Mouse (Mus musculus): ENCODE measurements around the gene Zdhhc1. TPM values are rescaled to one million over a fixed set of nuclear protein-coding genes. Genes with fewer than 3 reads are reported as not detected.

Zdhhc1 gene
- polyA plus RNA-seq, 1 experiment from 2014 or later: 15.0 TPM

- peak overlapping the region; percentile 52 for H3K9ac ChIP-seq (replicated peaks; ENCODE audit: low read length)
These were observed 19.4 kb upstream of the Zdhhc1 start for GRCm38 (mm10) chr8:105516018-105516645.

GRCm38 (mm10) chr8:105514656-105515055, 18.0 kb upstream of the Zdhhc1 start:
- ATAC-seq (replicated peaks; ENCODE audit: insufficient number of reproducible peaks, low FRiP score, low TSS enrichment, low read depth): no peak
- peaks cover 2% of the 10 kb centered on the region for H3K4me1 ChIP-seq (ENCODE audit: control insufficient read depth, insufficient read depth, low read length)
- WGBS: 82% methylated on average over 5 of the region's 5 CpGs

More at GRCm38 (mm10) chr8:105516018-105516645, 19.4 kb upstream of the Zdhhc1 start:
- Histone ChIP-seq H3K27ac (replicated peaks; ENCODE audit: low read depth, low read length) (0 out of 2 replicates have a peak overlapping the region, but pooled peaks have one; percentile 52), H3K4me2 (ENCODE audit: low read depth, low read length) (peak overlapping the region; percentile 21), H3K4me1 (ENCODE audit: control insufficient read depth, insufficient read depth, low read length) (peaks cover 8% of the 10 kb centered on the region), H3K27me3 (ENCODE audit: control insufficient read depth, insufficient read depth, low read length) (no peaks in the 10 kb centered on the region), H3K4me3 (ENCODE audit: low read depth, low read length) (no peak overlapping the region; the same call in 1 of the 2 replicates), H3K36me3 (replicated peaks; ENCODE audit: control insufficient read depth, insufficient read depth, low read depth, low read length) (no peaks in the 10 kb centered on the region), H3K9me3 (replicated peaks; ENCODE audit: control insufficient read depth, low read length) (no peaks in the 10 kb centered on the region)
- DNase-seq (ENCODE audit: low spot score) (peak; percentile 91), ATAC-seq (replicated peaks; ENCODE audit: insufficient number of reproducible peaks, low FRiP score, low TSS enrichment, low read depth) (no peak; the same call in 1 of the 2 replicates)
- 7% methylated on average over 12 of the region's 12 CpGs for WGBS

DNA sequence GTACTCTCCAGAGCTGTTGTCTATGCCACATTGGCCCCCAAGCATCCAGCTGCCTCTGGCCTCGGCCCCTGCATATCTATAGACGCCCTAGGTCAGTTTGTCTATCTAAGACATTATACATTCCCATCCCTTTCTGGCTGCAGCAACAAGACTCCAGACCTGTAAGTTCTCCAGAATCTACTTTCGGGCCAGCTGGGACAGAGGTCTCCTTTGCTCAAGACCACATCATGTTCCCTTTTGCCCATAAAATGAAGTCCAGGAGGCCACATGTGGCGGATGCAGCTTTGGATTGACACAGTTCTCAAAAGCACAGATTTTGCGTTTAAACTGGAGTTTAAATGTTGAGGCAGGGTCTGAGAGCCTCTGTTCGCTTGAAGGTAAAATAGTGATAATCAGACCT, 17.5 kb upstream of the Zdhhc1 start:
- Histone ChIP-seq H3K4me1 (ENCODE audit: control insufficient read depth, insufficient read depth, low read length) (peaks cover 2% of the 10 kb centered on the region), H3K36me3 (replicated peaks; ENCODE audit: control insufficient read depth, insufficient read depth, low read depth, low read length) (no peaks in the 10 kb centered on the region), H3K27me3 (ENCODE audit: control insufficient read depth, insufficient read depth, low read length) (no peaks in the 10 kb centered on the region), H3K9me3 (replicated peaks; ENCODE audit: control insufficient read depth, low read length) (no peaks in the 10 kb centered on the region), H3K4me3 (ENCODE audit: low read depth, low read length) (no peak overlapping the region), H3K27ac (replicated peaks; ENCODE audit: low read depth, low read length) (no peak overlapping the region), H3K9ac (replicated peaks; ENCODE audit: low read length) (no peak overlapping the region), H3K4me2 (ENCODE audit: low read depth, low read length) (no peak overlapping the region)
- ATAC-seq (replicated peaks; ENCODE audit: insufficient number of reproducible peaks, low FRiP score, low TSS enrichment, low read depth): no peak
- DNase-seq (ENCODE audit: low spot score): no peak
- 86% methylated on average over 6 of the region's 6 CpGs for WGBS

More at GRCm38 (mm10) chr8:105514656-105515055, 18.0 kb upstream of the Zdhhc1 start:
- Histone ChIP-seq H3K27ac (replicated peaks; ENCODE audit: low read depth, low read length) (no peak overlapping the region), H3K9me3 (replicated peaks; ENCODE audit: control insufficient read depth, low read length) (no peaks in the 10 kb centered on the region), H3K27me3 (ENCODE audit: control insufficient read depth, insufficient read depth, low read length) (no peaks in the 10 kb centered on the region), H3K4me2 (ENCODE audit: low read depth, low read length) (no peak overlapping the region), H3K4me3 (ENCODE audit: low read depth, low read length) (no peak overlapping the region), H3K9ac (replicated peaks; ENCODE audit: low read length) (no peak overlapping the region), H3K36me3 (replicated peaks; ENCODE audit: control insufficient read depth, insufficient read depth, low read depth, low read length) (no peaks in the 10 kb centered on the region)
- no peak for DNase-seq (ENCODE audit: low spot score)

- H3K9ac ChIP-seq (replicated peaks; ENCODE audit: low read length): no peak overlapping the region
- H3K36me3 ChIP-seq (replicated peaks; ENCODE audit: control insufficient read depth, insufficient read depth, low read depth, low read length): no peaks in the 10 kb centered on the region
- peak; percentile 56 for DNase-seq (ENCODE audit: low spot score)
- no peak overlapping the region for H3K4me2 ChIP-seq (ENCODE audit: low read depth, low read length)
- H3K9me3 ChIP-seq (replicated peaks; ENCODE audit: control insufficient read depth, low read length): no peaks in the 10 kb centered on the region
- H3K4me3 ChIP-seq (ENCODE audit: low read depth, low read length): no peak overlapping the region
- ATAC-seq (replicated peaks; ENCODE audit: insufficient number of reproducible peaks, low FRiP score, low TSS enrichment, low read depth): no peak
- no peaks in the 10 kb centered on the region for H3K27me3 ChIP-seq (ENCODE audit: control insufficient read depth, insufficient read depth, low read length)
- H3K27ac ChIP-seq (replicated peaks; ENCODE audit: low read depth, low read length): no peak overlapping the region
- peaks cover 2% of the 10 kb centered on the region; the same call in 1 of the 2 replicates for H3K4me1 ChIP-seq (ENCODE audit: control insufficient read depth, insufficient read depth, low read length)
- WGBS: 38% methylated on average over 12 of the region's 12 CpGs
These were observed 13.5 kb upstream of the Zdhhc1 start for GRCm38 (mm10) chr8:105509997-105510735.

GRCm38 (mm10) chr8:105508758-105509157, 12.1 kb upstream of the Zdhhc1 start:
- no peaks in the 10 kb centered on the region for H3K36me3 ChIP-seq (replicated peaks; ENCODE audit: control insufficient read depth, insufficient read depth, low read depth, low read length)
- peak overlapping the region; percentile 41 for H3K27ac ChIP-seq (replicated peaks; ENCODE audit: low read depth, low read length)
- peaks cover 2% of the 10 kb centered on the region; the same call in 1 of the 2 replicates for H3K4me1 ChIP-seq (ENCODE audit: control insufficient read depth, insufficient read depth, low read length)
- H3K4me2 ChIP-seq (ENCODE audit: low read depth, low read length): no peak overlapping the region
- H3K4me3 ChIP-seq (ENCODE audit: low read depth, low read length): no peak overlapping the region
- ATAC-seq (replicated peaks; ENCODE audit: insufficient number of reproducible peaks, low FRiP score, low TSS enrichment, low read depth): peak; percentile 70; the same call in 1 of the 2 replicates
- DNase-seq (ENCODE audit: low spot score): peak; percentile 61
- WGBS: 43% methylated on average over 1 of the region's 2 CpGs
- no peaks in the 10 kb centered on the region for H3K27me3 ChIP-seq (ENCODE audit: control insufficient read depth, insufficient read depth, low read length)
- H3K9ac ChIP-seq (replicated peaks; ENCODE audit: low read length): no peak overlapping the region
- H3K9me3 ChIP-seq (replicated peaks; ENCODE audit: control insufficient read depth, low read length): no peaks in the 10 kb centered on the region

GRCm38 (mm10) chr8:105506977-105507376, 10.3 kb upstream of the Zdhhc1 start:
- Histone ChIP-seq H3K4me1 (ENCODE audit: control insufficient read depth, insufficient read depth, low read length) (peaks cover 2% of the 10 kb centered on the region; the same call in 1 of the 2 replicates), H3K27ac (replicated peaks; ENCODE audit: low read depth, low read length) (no peak overlapping the region), H3K4me3 (ENCODE audit: low read depth, low read length) (no peak overlapping the region), H3K36me3 (replicated peaks; ENCODE audit: control insufficient read depth, insufficient read depth, low read depth, low read length) (no peaks in the 10 kb centered on the region), H3K9me3 (replicated peaks; ENCODE audit: control insufficient read depth, low read length) (no peaks in the 10 kb centered on the region), H3K4me2 (ENCODE audit: low read depth, low read length) (no peak overlapping the region), H3K9ac (replicated peaks; ENCODE audit: low read length) (no peak overlapping the region), H3K27me3 (ENCODE audit: control insufficient read depth, insufficient read depth, low read length) (no peaks in the 10 kb centered on the region)
- 78% methylated on average over 6 of the region's 6 CpGs for WGBS
- no peak for DNase-seq (ENCODE audit: low spot score)
- ATAC-seq (replicated peaks; ENCODE audit: insufficient number of reproducible peaks, low FRiP score, low TSS enrichment, low read depth): no peak

- no peaks in the 10 kb centered on the region for H3K27me3 ChIP-seq (ENCODE audit: control insufficient read depth, insufficient read depth, low read length)
- H3K4me3 ChIP-seq (ENCODE audit: low read depth, low read length): no peak overlapping the region
- no peak overlapping the region for H3K27ac ChIP-seq (replicated peaks; ENCODE audit: low read depth, low read length)
- 87% methylated on average over 3 of the region's 3 CpGs for WGBS
- H3K4me1 ChIP-seq (ENCODE audit: control insufficient read depth, insufficient read depth, low read length): peaks cover 2% of the 10 kb centered on the region; the same call in 1 of the 2 replicates
- ATAC-seq (replicated peaks; ENCODE audit: insufficient number of reproducible peaks, low FRiP score, low TSS enrichment, low read depth) (no peak), DNase-seq (ENCODE audit: low spot score) (no peak)
- H3K9me3 ChIP-seq (replicated peaks; ENCODE audit: control insufficient read depth, low read length): no peaks in the 10 kb centered on the region
- no peaks in the 10 kb centered on the region for H3K36me3 ChIP-seq (replicated peaks; ENCODE audit: control insufficient read depth, insufficient read depth, low read depth, low read length)
- H3K4me2 ChIP-seq (ENCODE audit: low read depth, low read length): no peak overlapping the region
- no peak overlapping the region for H3K9ac ChIP-seq (replicated peaks; ENCODE audit: low read length)
These were observed 7.9 kb upstream of the Zdhhc1 start for GRCm38 (mm10) chr8:105504617-105505016.

- Histone ChIP-seq H3K27me3 (ENCODE audit: control insufficient read depth, insufficient read depth, low read length) (no peaks in the 10 kb centered on the region), H3K36me3 (replicated peaks; ENCODE audit: control insufficient read depth, insufficient read depth, low read depth, low read length) (no peaks in the 10 kb centered on the region), H3K4me2 (ENCODE audit: low read depth, low read length) (no peak overlapping the region), H3K9me3 (replicated peaks; ENCODE audit: control insufficient read depth, low read length) (no peaks in the 10 kb centered on the region), H3K4me3 (ENCODE audit: low read depth, low read length) (no peak overlapping the region), H3K9ac (replicated peaks; ENCODE audit: low read length) (no peak overlapping the region), H3K4me1 (ENCODE audit: control insufficient read depth, insufficient read depth, low read length) (no peaks in the 10 kb centered on the region), H3K27ac (replicated peaks; ENCODE audit: low read depth, low read length) (no peak overlapping the region)
- ATAC-seq (replicated peaks; ENCODE audit: insufficient number of reproducible peaks, low FRiP score, low TSS enrichment, low read depth): no peak
- 76% methylated on average over 12 of the region's 12 CpGs for WGBS
- DNase-seq (ENCODE audit: low spot score): no peak
These were observed 3.1 kb upstream of the Zdhhc1 start for GRCm38 (mm10) chr8:105499787-105500186.

Measured in embryonic facial prominence, embryonic 11.5 days (tissue).